Mouse (Mus musculus): Measurements from ENCODE around the gene Apbb1ip. TPM values are rescaled to one million over a fixed set of nuclear protein-coding genes. Genes with fewer than 3 reads are reported as not detected.

The Apbb1ip gene
- polyA plus RNA-seq, 1 experiment from 2014 or later, result 4.5 TPM

Other genes with a start within 250 kb of the Apbb1ip start
- 0.19 and 0.20 TPM in 2 replicates for gene Gad2, start 151.9 kb upstream of the Apbb1ip start, polyA plus RNA-seq (2015; fragmentation: Nextera tagmentation; extraction: Ambion mirVana)
- 34.8 and 36.3 TPM in 2 replicates for gene Pdss1, start 121.4 kb downstream of the Apbb1ip start, polyA plus RNA-seq (2015; fragmentation: Nextera tagmentation; extraction: Ambion mirVana)

Data from heart, embryonic 16.5 days (tissue).